Mouse (Mus musculus): Measurements from ENCODE around the gene Mrpl43. TPM values are rescaled to one million over a fixed set of nuclear protein-coding genes. Genes with fewer than 3 reads are reported as not detected.

The Mrpl43 gene
- polyA plus RNA-seq, 1 experiment from 2014 or later, result 29.1 TPM

GRCm38 (mm10) chr19:45020348-45020747 is 14.1 kb upstream of the Mrpl43 start:
- H3K4me3 ChIP-seq (ENCODE audit: inconsistent target), result no peak overlapping the region
- 79% methylated on average over 6 of the region's 6 CpGs for WGBS (ENCODE audit: missing documents)
- no peaks in the 10 kb centered on the region for H3K79me2 ChIP-seq (ENCODE audit: inconsistent target)
- H3K27ac ChIP-seq, result no peak overlapping the region
- H3K36me3 ChIP-seq (ENCODE audit: inconsistent target), result no peaks in the 10 kb centered on the region

GRCm38 (mm10) chr19:45018351-45018831 is 12.1 kb upstream of the Mrpl43 start:
- Histone ChIP-seq H3K4me3 (ENCODE audit: inconsistent target) (peak overlapping the region; percentile 10; the same call in 1 of the 2 replicates), H3K36me3 (ENCODE audit: inconsistent target) (no peaks in the 10 kb centered on the region), H3K79me2 (ENCODE audit: inconsistent target) (no peaks in the 10 kb centered on the region), H3K27ac (no peak overlapping the region)
- 31% methylated on average over 13 of the region's 13 CpGs for WGBS (ENCODE audit: missing documents)

- no peaks in the 10 kb centered on the region for H3K36me3 ChIP-seq (ENCODE audit: inconsistent target)
- H3K4me3 ChIP-seq (ENCODE audit: inconsistent target), result peak overlapping the region; percentile 10; the same call in 1 of the 2 replicates
- 0% methylated on average over 43 of the region's 48 CpGs for WGBS (ENCODE audit: missing documents)
- no peak overlapping the region for H3K27ac ChIP-seq
- no peaks in the 10 kb centered on the region for H3K79me2 ChIP-seq (ENCODE audit: inconsistent target)
These were observed 11.7 kb upstream of the Mrpl43 start for GRCm38 (mm10) chr19:45017909-45018308.

GRCm38 (mm10) chr19:45017216-45017771 is 11.1 kb upstream of the Mrpl43 start:
- no peaks in the 10 kb centered on the region for H3K36me3 ChIP-seq (ENCODE audit: inconsistent target)
- no peak overlapping the region for H3K27ac ChIP-seq
- H3K79me2 ChIP-seq (ENCODE audit: inconsistent target), result no peaks in the 10 kb centered on the region
- WGBS (ENCODE audit: missing documents), result under 1% methylated on average over 24 of the region's 27 CpGs
- H3K4me3 ChIP-seq (ENCODE audit: inconsistent target), result peak overlapping the region; percentile 19; the same call in 1 of the 2 replicates

GRCm38 (mm10) chr19:45016341-45017215 is 10.3 kb upstream of the Mrpl43 start:
- H3K79me2 ChIP-seq (ENCODE audit: inconsistent target), result no peaks in the 10 kb centered on the region
- peak overlapping the region; percentile 19; the same call in 1 of the 2 replicates for H3K4me3 ChIP-seq (ENCODE audit: inconsistent target)
- no peak overlapping the region for H3K27ac ChIP-seq
- peaks cover 3% of the 10 kb centered on the region; the same call in 1 of the 2 replicates for H3K36me3 ChIP-seq (ENCODE audit: inconsistent target)
- 2% methylated on average over 14 of the region's 18 CpGs for WGBS (ENCODE audit: missing documents)

- H3K4me3 ChIP-seq (ENCODE audit: inconsistent target), result peak overlapping the region; percentile 19
- H3K27ac ChIP-seq, result no peak overlapping the region
- H3K36me3 ChIP-seq (ENCODE audit: inconsistent target), result peaks cover 12% of the 10 kb centered on the region
- WGBS (ENCODE audit: missing documents), result 9% methylated on average over 31 of the region's 34 CpGs
- H3K79me2 ChIP-seq (ENCODE audit: inconsistent target), result no peaks in the 10 kb centered on the region
These were observed 9.5 kb upstream of the Mrpl43 start for GRCm38 (mm10) chr19:45015518-45016281.

GRCm38 (mm10) chr19:45014981-45015402 is 8.8 kb upstream of the Mrpl43 start:
- Histone ChIP-seq H3K4me3 (ENCODE audit: inconsistent target) (peak overlapping the region; percentile 19; the same call in 1 of the 2 replicates), H3K36me3 (ENCODE audit: inconsistent target) (peaks cover 19% of the 10 kb centered on the region), H3K79me2 (ENCODE audit: inconsistent target) (no peaks in the 10 kb centered on the region), H3K27ac (no peak overlapping the region)
- WGBS (ENCODE audit: missing documents), result 5% methylated on average over 25 of the region's 25 CpGs

GRCm38 (mm10) chr19:45014335-45014971 is 8.2 kb upstream of the Mrpl43 start, which contains the start of gene Lzts2:
Gene Lzts2, plus strand, starts transcription at chr19:45014414.
- Histone ChIP-seq H3K36me3 (ENCODE audit: inconsistent target) (peaks cover 19% of the 10 kb centered on the region), H3K4me3 (ENCODE audit: inconsistent target) (peak within 1 kb of the TSS; percentile 19; the same call in 1 of the 2 replicates), H3K79me2 (ENCODE audit: inconsistent target) (no peaks in the 10 kb centered on the region), H3K27ac (no peak within 1 kb of the TSS)
- WGBS (ENCODE audit: missing documents), result 25% methylated on average over 10 of the region's 10 CpGs

- no peaks in the 10 kb centered on the region for H3K79me2 ChIP-seq (ENCODE audit: inconsistent target)
- H3K4me3 ChIP-seq (ENCODE audit: inconsistent target), result no peak overlapping the region
- H3K27ac ChIP-seq, result no peak overlapping the region
- H3K36me3 ChIP-seq (ENCODE audit: inconsistent target), result peaks cover 19% of the 10 kb centered on the region
- WGBS (ENCODE audit: missing documents), result 62% methylated on average over 5 of the region's 6 CpGs
These were observed 7.5 kb upstream of the Mrpl43 start for GRCm38 (mm10) chr19:45013581-45014225.

GRCm38 (mm10) chr19:45012636-45013035 is 6.4 kb upstream of the Mrpl43 start:
- H3K36me3 ChIP-seq (ENCODE audit: inconsistent target), result peaks cover 19% of the 10 kb centered on the region
- no peak overlapping the region for H3K27ac ChIP-seq
- H3K4me3 ChIP-seq (ENCODE audit: inconsistent target), result no peak overlapping the region
- H3K79me2 ChIP-seq (ENCODE audit: inconsistent target), result no peaks in the 10 kb centered on the region; the same call in 1 of the 2 replicates
- WGBS (ENCODE audit: missing documents), result 62% methylated on average over 6 of the region's 6 CpGs

- WGBS (ENCODE audit: missing documents), result 96% methylated on average over 8 of the region's 8 CpGs
- Histone ChIP-seq H3K79me2 (ENCODE audit: inconsistent target) (peaks cover 3% of the 10 kb centered on the region; the same call in 1 of the 2 replicates), H3K36me3 (ENCODE audit: inconsistent target) (peaks cover 19% of the 10 kb centered on the region), H3K27ac (no peak overlapping the region), H3K4me3 (ENCODE audit: inconsistent target) (no peak overlapping the region)
These were observed 6.0 kb upstream of the Mrpl43 start for GRCm38 (mm10) chr19:45012219-45012618.

GRCm38 (mm10) chr19:45010646-45011045 is 4.4 kb upstream of the Mrpl43 start:
- 96% methylated on average over 4 of the region's 4 CpGs for WGBS (ENCODE audit: missing documents)

GRCm38 (mm10) chr19:45007425-45008191 is 1.4 kb upstream of the Mrpl43 start:
- Histone ChIP-seq H3K79me2 (ENCODE audit: inconsistent target) (peaks cover 18% of the 10 kb centered on the region; the same call in 1 of the 2 replicates), H3K36me3 (ENCODE audit: inconsistent target) (peaks cover 36% of the 10 kb centered on the region), H3K27ac (no peak overlapping the region), H3K4me3 (ENCODE audit: inconsistent target) (peak overlapping the region; percentile 67; the same call in 1 of the 2 replicates)
- 90% methylated on average over 20 of the region's 20 CpGs for WGBS (ENCODE audit: missing documents)

More at GRCm38 (mm10) chr19:45010646-45011045, 4.4 kb upstream of the Mrpl43 start:
- no peak overlapping the region for H3K27ac ChIP-seq
- H3K4me3 ChIP-seq (ENCODE audit: inconsistent target), result no peak overlapping the region
- peaks cover 19% of the 10 kb centered on the region for H3K36me3 ChIP-seq (ENCODE audit: inconsistent target)
- H3K79me2 ChIP-seq (ENCODE audit: inconsistent target), result peaks cover 9% of the 10 kb centered on the region; the same call in 1 of the 2 replicates

All from macrophage (primary cell).